ENCODE assay signal across 8 mouse cellular contexts in the genomic region with DNA sequence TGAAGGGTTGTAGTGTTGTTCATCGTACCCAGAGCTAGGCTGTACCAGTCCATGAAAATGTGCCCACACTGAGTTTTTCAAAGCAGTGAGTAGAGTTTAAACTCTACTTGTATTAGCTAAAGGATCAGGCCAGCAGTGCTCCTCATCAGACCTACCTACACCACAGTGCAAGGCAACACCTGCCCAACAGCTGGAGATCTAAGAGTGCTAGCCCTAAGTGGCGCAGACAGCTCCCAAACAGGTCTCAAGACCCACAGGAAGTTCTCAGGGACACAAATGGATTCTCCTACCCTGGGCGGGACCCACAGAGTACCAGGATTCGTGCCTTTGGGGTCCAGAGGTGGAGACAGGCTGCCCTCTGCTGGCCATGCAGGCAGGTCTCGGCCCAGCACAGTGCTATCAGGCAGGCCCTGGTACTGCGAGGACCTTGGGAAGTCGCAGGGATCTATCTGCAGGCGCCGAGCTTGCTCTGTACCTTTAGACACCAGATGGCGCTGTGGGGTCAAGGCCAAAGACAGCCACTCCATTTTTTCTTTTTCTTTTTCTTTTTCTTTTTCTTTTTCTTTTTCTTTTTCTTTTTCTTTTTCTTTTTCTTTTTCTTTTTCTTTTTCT. TPM values are rescaled to one million over a fixed set of nuclear protein-coding genes. Genes with fewer than 3 reads are reported as not detected.
DNase-seq lines count a peak whose midpoint lies in the region; ATAC-seq and TF ChIP-seq lines count a peak whose summit lies in the region.

No protein-coding gene starts in this region.

- no peaks in the 10 kb centered on the region for H3K4me1 ChIP-seq in cerebellum, adult 2 months (ENCODE audit: control insufficient read depth, insufficient read depth, low read length)
- H3K4me1 ChIP-seq in lung, embryonic 14.5 days (ENCODE audit: insufficient read depth) = no peaks in the 10 kb centered on the region
- no peaks in the 10 kb centered on the region for H3K4me1 ChIP-seq in thymus, adult 2 months (replicated peaks; ENCODE audit: control insufficient read depth, insufficient read depth, low read length)

- peak; percentile 81 for DNase-seq in MEL-GATA-1-ER (ENCODE audit: extremely low read depth, low read depth)
- DNase-seq in cerebellum, adult 2 months = peak; percentile 77 to 81
- DNase-seq in forelimb bud, embryonic 11.5 days (ENCODE audit: low read depth, low spot score) = peak; percentile 96
- DNase-seq in layer of hippocampus, adult 8-10 months (ENCODE audit: low spot score in 2 of 2) = peak; percentile 87 to 94
- peak; percentile 98 for DNase-seq in lung, embryonic 14.5 days
- DNase-seq in ovary, adult 18-20 months (ENCODE audit: low spot score) = peak; percentile 87
- peak; percentile 93 for DNase-seq in thymus, adult 2 months

- no peak overlapping the region for H3K9ac ChIP-seq in lung, embryonic 14.5 days

- TF ChIP-seq POLR2A in cerebellum, adult 2 months (IDR thresholded peaks at IDR 0.05; ENCODE audit: borderline replicate concordance, insufficient read depth, low read length) = no peak
- TF ChIP-seq POLR2A in thymus, adult 2 months (IDR thresholded peaks at IDR 0.05; ENCODE audit: control insufficient read depth, extremely low read depth, insufficient read depth, low read length, poor library complexity) = no peak

- H3K4me2 ChIP-seq in lung, embryonic 14.5 days = no peak overlapping the region

- ATAC-seq in hematopoietic stem cell, adult 5-6 weeks (replicated peaks in 1 of 2; ENCODE audit: insufficient read depth in 1 of 2, low FRiP score in 2 of 2, low TSS enrichment in 1 of 2, low read depth in 1 of 2, poor library complexity in 2 of 2, severe bottlenecking in 2 of 2) = peak; percentile 97 to 100
- peak; percentile 98 for ATAC-seq in lung, embryonic 14.5 days (ENCODE audit: insufficient read depth)

- no peak overlapping the region for H3K4me3 ChIP-seq in cerebellum, adult 2 months (replicated peaks; ENCODE audit: insufficient read depth, low read depth, low read length)
- no peak overlapping the region for H3K4me3 ChIP-seq in lung, embryonic 14.5 days (ENCODE audit: low read depth, low read length)
- H3K4me3 ChIP-seq in thymus, adult 2 months (ENCODE audit: control insufficient read depth, insufficient read depth, low read length) = no peak overlapping the region

- TF ChIP-seq CTCF in cerebellum, adult 2 months (IDR thresholded peaks at IDR 0.05; ENCODE audit: borderline replicate concordance, insufficient read depth, low read depth, low read length) = peak; percentile 81
- peak; percentile 99 for TF ChIP-seq CTCF in lung, embryonic 14.5 days (IDR thresholded peaks at IDR 0.05; ENCODE audit: low read depth)
- peak; percentile 99 for TF ChIP-seq CTCF in thymus, adult 2 months (IDR thresholded peaks at IDR 0.05; ENCODE audit: borderline replicate concordance, control insufficient read depth, extremely low read depth, insufficient read depth, low read length, poor library complexity)

- no peak overlapping the region for H3K27ac ChIP-seq in cerebellum, adult 2 months (ENCODE audit: insufficient read depth, low read length)
- H3K27ac ChIP-seq in lung, embryonic 14.5 days (ENCODE audit: low read depth) = peak overlapping the region; percentile 58
- H3K27ac ChIP-seq in thymus, adult 2 months (ENCODE audit: control insufficient read depth, insufficient read depth, low read length) = no peak overlapping the region

- peaks cover 48% of the 10 kb centered on the region for H3K36me3 ChIP-seq in lung, embryonic 14.5 days (ENCODE audit: insufficient read depth)
- H3K36me3 ChIP-seq in thymus, adult 2 months (ENCODE audit: control insufficient read depth, insufficient read depth, low read length) = peaks cover 34% of the 10 kb centered on the region

- H3K9me3 ChIP-seq in lung, embryonic 14.5 days (ENCODE audit: low read depth, low read length) = no peaks in the 10 kb centered on the region

- 19% methylated on average over 10 of the region's 10 CpGs for WGBS in cerebellum, adult 2 months
- 8% methylated on average over 10 of the region's 10 CpGs for WGBS in lung, embryonic 14.5 days
- 11% methylated on average over 10 of the region's 10 CpGs for WGBS in thymus, adult 2 months

- H3K27me3 ChIP-seq in cerebellum, adult 2 months (ENCODE audit: control insufficient read depth, insufficient read depth, low read length) = no peaks in the 10 kb centered on the region
- H3K27me3 ChIP-seq in lung, embryonic 14.5 days (ENCODE audit: insufficient read depth, low read length) = no peaks in the 10 kb centered on the region
- H3K27me3 ChIP-seq in thymus, adult 2 months (ENCODE audit: control insufficient read depth, insufficient read depth, low read length) = no peaks in the 10 kb centered on the region

RNA-seq across cellular contexts. Expression of gene Phlda3, which starts 13.1 kb away (rescaled TPM):
- polyA plus RNA-seq in cerebellum, adult 2 months (2012; rRNA removed) = 72.7 and 93.0 TPM in 2 replicates
- 2.6 TPM in 1 of 2 replicates, not detected in the other for total RNA-seq in hematopoietic stem cell, adult 5-6 weeks (2017)
- total RNA-seq in layer of hippocampus, adult 8-10 months (2022) = 10 to 100 TPM; 12.4 to 15.9 (median 15.0) TPM
- polyA plus RNA-seq in lung, embryonic 14.5 days (2014; fragmentation: Nextera tagmentation; extraction: Ambion mirVana) = 75.4 and 79.5 TPM in 2 replicates
- 62.1 and 67.6 TPM in 2 replicates for polyA plus RNA-seq in thymus, adult 2 months (2012; rRNA removed)

RNA-seq across cellular contexts. Expression of gene Tnni1, which starts 26.4 kb away (rescaled TPM):
- 22.1 and 25.9 TPM in 2 replicates for polyA plus RNA-seq in cerebellum, adult 2 months (2012; rRNA removed)
- total RNA-seq in hematopoietic stem cell, adult 5-6 weeks (2017) = 0.88 TPM in 1 of 2 replicates, not detected in the other
- 1 to 10 TPM; 1.5 to 4.1 (median 2.9) TPM for total RNA-seq in layer of hippocampus, adult 8-10 months (2022)
- polyA plus RNA-seq in lung, embryonic 14.5 days (2014; fragmentation: Nextera tagmentation; extraction: Ambion mirVana) = 11.4 and 63.9 TPM in 2 replicates
- polyA plus RNA-seq in thymus, adult 2 months (2012; rRNA removed) = 2.1 and 2.2 TPM in 2 replicates

RNA-seq across cellular contexts. Expression of gene Csrp1, which starts 33.0 kb away (rescaled TPM):
- polyA plus RNA-seq in cerebellum, adult 2 months (2012; rRNA removed) = 364 and 434 TPM in 2 replicates
- 148 and 162 TPM in 2 replicates for total RNA-seq in hematopoietic stem cell, adult 5-6 weeks (2017)
- 100 to 1,000 TPM; 242 to 284 (median 250) TPM for total RNA-seq in layer of hippocampus, adult 8-10 months (2022)
- 271 and 297 TPM in 2 replicates for polyA plus RNA-seq in lung, embryonic 14.5 days (2014; fragmentation: Nextera tagmentation; extraction: Ambion mirVana)
- polyA plus RNA-seq in thymus, adult 2 months (2012; rRNA removed) = 333 and 390 TPM in 2 replicates
